Mouse (Mus musculus) spleen, postnatal 10 days (tissue): ENCODE results near the gene Tmem135.

Source experiments
- DNase-seq, 2 experiments: peaks; one replicate each; pipeline ENCODE4 v3.0.0; 2021 to 2022; ENCODE audit warnings: low spot score in 2 of 2

Gene Tmem135

GRCm38 (mm10) chr7:89404081-89404733 is at the start of gene Tmem135, which contains the start of gene Fzd4:
Tmem135 (minus strand) TSS chr7:89404222.
Fzd4 (plus strand) TSS chr7:89404355.
- peak; percentile 47 to 75 for DNase-seq

GRCm38 (mm10) chr7:89450312-89450711 is 46.3 kb upstream of the Tmem135 start:
- DNase-seq, result no peak

- DNase-seq, result no peak
Measured at GRCm38 (mm10) chr7:89445137-89445536, 41.1 kb upstream of the Tmem135 start.

- DNase-seq, result no peak
Measured at GRCm38 (mm10) chr7:89442242-89442641, 38.2 kb upstream of the Tmem135 start.

GRCm38 (mm10) chr7:89441291-89441690 is 37.3 kb upstream of the Tmem135 start:
- no peak for DNase-seq

- DNase-seq, result no peak
Measured at GRCm38 (mm10) chr7:89437589-89437988, 33.6 kb upstream of the Tmem135 start.

- no peak for DNase-seq
Measured at GRCm38 (mm10) chr7:89436404-89436803, 32.4 kb upstream of the Tmem135 start.

GRCm38 (mm10) chr7:89433893-89434616 is 30.0 kb upstream of the Tmem135 start:
- no peak for DNase-seq

- DNase-seq, result no peak
Measured at GRCm38 (mm10) chr7:89433193-89433892, 29.3 kb upstream of the Tmem135 start.

GRCm38 (mm10) chr7:89431185-89431584 is 27.2 kb upstream of the Tmem135 start:
- DNase-seq, result no peak

- DNase-seq, result no peak
Measured at GRCm38 (mm10) chr7:89429326-89429725, 25.3 kb upstream of the Tmem135 start.

GRCm38 (mm10) chr7:89428804-89429203 is 24.8 kb upstream of the Tmem135 start:
- no peak for DNase-seq

- no peak for DNase-seq
Measured at GRCm38 (mm10) chr7:89427101-89427500, 23.1 kb upstream of the Tmem135 start.

GRCm38 (mm10) chr7:89425803-89426725 is 22.0 kb upstream of the Tmem135 start:
- no peak for DNase-seq

- no peak for DNase-seq
Measured at GRCm38 (mm10) chr7:89424659-89425058, 20.6 kb upstream of the Tmem135 start.

- no peak for DNase-seq
Measured at GRCm38 (mm10) chr7:89423688-89424255, 19.8 kb upstream of the Tmem135 start.

GRCm38 (mm10) chr7:89423194-89423593 is 19.2 kb upstream of the Tmem135 start:
- no peak for DNase-seq

- no peak for DNase-seq
Measured at GRCm38 (mm10) chr7:89422650-89423049, 18.6 kb upstream of the Tmem135 start.

- no peak for DNase-seq
Measured at GRCm38 (mm10) chr7:89421294-89421693, 17.3 kb upstream of the Tmem135 start.

GRCm38 (mm10) chr7:89418917-89419679 is 15.1 kb upstream of the Tmem135 start:
- DNase-seq, result no peak
